Mouse (Mus musculus): ENCODE measurements around the gene Mkln1. TPM values are rescaled to one million over a fixed set of nuclear protein-coding genes. Genes with fewer than 3 reads are reported as not detected.

Mkln1 gene
- polyA plus RNA-seq, 1 experiment: 21.0 TPM

GRCm38 (mm10) chr6:31534705-31535104 lies 136.2 kb downstream of the Mkln1 start:
- no peak for DNase-seq (ENCODE audit: low read depth in 1 of 2, low spot score in 2 of 2)
- H3K27me3 ChIP-seq (ENCODE audit: control insufficient read depth, insufficient read depth, low read length): no peaks in the 10 kb centered on the region
- TF ChIP-seq POLR2A (IDR thresholded peaks at IDR 0.05; ENCODE audit: low read depth, low read length) (no peak), CTCF (IDR thresholded peaks at IDR 0.05; ENCODE audit: extremely low read depth, insufficient read depth, insufficient read length, insufficient replicate concordance) (no peak)
- no peaks in the 10 kb centered on the region for H3K36me3 ChIP-seq (ENCODE audit: control insufficient read depth, insufficient read depth, low read length)
- no peak overlapping the region for H3K27ac ChIP-seq (ENCODE audit: insufficient read depth, low read length)
- H3K4me3 ChIP-seq (ENCODE audit: extremely low read depth, insufficient read depth, insufficient read length): no peak overlapping the region
- 96% methylated on average over 5 of the region's 5 CpGs for WGBS
- no peaks in the 10 kb centered on the region; the same call in 1 of the 2 replicates for H3K4me1 ChIP-seq (ENCODE audit: control insufficient read depth, insufficient read depth, insufficient read length)

DNA sequence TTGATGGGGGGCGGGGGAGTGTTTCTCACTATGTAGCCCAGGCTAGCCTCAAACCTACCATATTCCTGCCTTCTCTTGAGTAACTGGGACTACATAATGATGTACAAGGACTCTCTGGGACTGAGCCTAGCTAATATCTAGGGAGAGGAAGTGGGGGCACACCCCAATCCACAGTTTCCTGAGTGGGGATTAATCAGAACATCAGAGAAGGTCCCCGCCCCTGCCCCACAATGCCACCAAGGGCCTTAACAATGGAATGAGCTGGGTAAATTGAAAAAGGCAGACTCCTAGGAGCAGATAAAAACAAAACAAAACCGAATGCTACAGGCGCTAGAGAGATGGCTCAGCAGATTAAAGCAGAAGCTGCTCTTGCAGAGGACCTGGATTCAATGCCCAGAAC lies 138.7 kb downstream of the Mkln1 start:
- TF ChIP-seq POLR2A (IDR thresholded peaks at IDR 0.05; ENCODE audit: low read depth, low read length) (no peak), CTCF (IDR thresholded peaks at IDR 0.05; ENCODE audit: extremely low read depth, insufficient read depth, insufficient read length, insufficient replicate concordance) (no peak)
- no peak overlapping the region for H3K27ac ChIP-seq (ENCODE audit: insufficient read depth, low read length)
- 58% methylated on average over 4 of the region's 4 CpGs for whole genome bisulfite sequencing
- H3K4me3 ChIP-seq (ENCODE audit: extremely low read depth, insufficient read depth, insufficient read length): no peak overlapping the region
- no peaks in the 10 kb centered on the region; the same call in 1 of the 2 replicates for H3K4me1 ChIP-seq (ENCODE audit: control insufficient read depth, insufficient read depth, insufficient read length)
- no peaks in the 10 kb centered on the region for H3K36me3 ChIP-seq (ENCODE audit: control insufficient read depth, insufficient read depth, low read length)
- DNase-seq (ENCODE audit: low read depth in 1 of 2, low spot score in 2 of 2): no peak
- H3K27me3 ChIP-seq (ENCODE audit: control insufficient read depth, insufficient read depth, low read length): no peaks in the 10 kb centered on the region

DNA sequence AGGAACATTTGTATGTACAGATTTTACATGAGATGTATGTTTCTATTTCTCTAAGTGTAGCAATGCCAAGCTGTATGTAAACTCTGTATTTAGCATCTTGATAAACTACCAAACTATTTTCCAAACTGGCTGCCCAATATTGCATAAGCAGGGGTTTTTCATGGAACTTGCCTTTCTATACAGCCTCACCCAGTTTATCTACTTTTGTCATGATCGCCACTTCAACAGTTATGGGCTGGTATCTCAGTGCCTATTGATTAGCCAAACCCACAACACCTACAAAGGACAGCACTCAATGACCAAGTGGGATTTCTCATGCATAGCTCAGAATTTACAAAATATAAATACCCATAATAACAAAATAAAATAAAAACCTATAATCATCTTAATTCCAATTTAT lies 139.6 kb downstream of the Mkln1 start:
- TF ChIP-seq POLR2A (IDR thresholded peaks at IDR 0.05; ENCODE audit: low read depth, low read length) (no peak), CTCF (IDR thresholded peaks at IDR 0.05; ENCODE audit: extremely low read depth, insufficient read depth, insufficient read length, insufficient replicate concordance) (no peak)
- Histone ChIP-seq H3K4me3 (ENCODE audit: extremely low read depth, insufficient read depth, insufficient read length) (no peak overlapping the region), H3K36me3 (ENCODE audit: control insufficient read depth, insufficient read depth, low read length) (no peaks in the 10 kb centered on the region), H3K27ac (ENCODE audit: insufficient read depth, low read length) (no peak overlapping the region), H3K4me1 (ENCODE audit: control insufficient read depth, insufficient read depth, insufficient read length) (no peaks in the 10 kb centered on the region; the same call in 1 of the 2 replicates), H3K27me3 (ENCODE audit: control insufficient read depth, insufficient read depth, low read length) (no peaks in the 10 kb centered on the region)
- 84% methylated on average over 1 of the region's 1 CpGs for WGBS
- no peak for DNase-seq (ENCODE audit: low read depth in 1 of 2, low spot score in 2 of 2)

- WGBS: 77% methylated on average over 6 of the region's 6 CpGs
- no peak for TF ChIP-seq CTCF (IDR thresholded peaks at IDR 0.05; ENCODE audit: extremely low read depth, insufficient read depth, insufficient read length, insufficient replicate concordance)
- no peak for TF ChIP-seq POLR2A (IDR thresholded peaks at IDR 0.05; ENCODE audit: low read depth, low read length)
- Histone ChIP-seq H3K27me3 (ENCODE audit: control insufficient read depth, insufficient read depth, low read length) (no peaks in the 10 kb centered on the region), H3K4me3 (ENCODE audit: extremely low read depth, insufficient read depth, insufficient read length) (no peak overlapping the region), H3K4me1 (ENCODE audit: control insufficient read depth, insufficient read depth, insufficient read length) (no peaks in the 10 kb centered on the region; the same call in 1 of the 2 replicates), H3K27ac (ENCODE audit: insufficient read depth, low read length) (no peak overlapping the region), H3K36me3 (ENCODE audit: control insufficient read depth, insufficient read depth, low read length) (no peaks in the 10 kb centered on the region)
- DNase-seq (ENCODE audit: low read depth in 1 of 2, low spot score in 2 of 2): no peak
Observed at GRCm38 (mm10) chr6:31540018-31540417, 141.5 kb downstream of the Mkln1 start.

DNA sequence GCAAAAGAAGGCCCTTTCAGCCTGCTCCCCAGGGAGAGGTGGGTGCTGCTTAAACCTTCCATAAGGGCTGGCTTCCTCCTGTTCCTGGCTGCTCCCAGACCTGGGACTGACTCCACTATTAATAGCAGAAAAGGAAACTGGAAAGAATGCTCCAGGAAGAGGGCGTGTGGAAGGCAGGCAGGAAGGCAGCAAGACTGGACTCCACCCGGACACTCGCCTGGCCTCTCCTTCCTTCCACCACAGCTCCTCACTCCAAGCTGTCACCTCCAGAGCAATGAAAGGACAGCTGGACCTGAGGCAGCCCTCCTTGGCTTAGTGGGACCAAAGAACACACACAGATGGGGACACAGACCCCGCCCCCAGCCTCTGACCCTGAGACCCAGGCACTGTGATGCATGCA lies 145.8 kb downstream of the Mkln1 start:
- H3K27ac ChIP-seq (ENCODE audit: insufficient read depth, low read length): no peak overlapping the region
- H3K4me3 ChIP-seq (ENCODE audit: extremely low read depth, insufficient read depth, insufficient read length): no peak overlapping the region
- no peaks in the 10 kb centered on the region for H3K27me3 ChIP-seq (ENCODE audit: control insufficient read depth, insufficient read depth, low read length)
- WGBS: 83% methylated on average over 4 of the region's 4 CpGs
- no peak for TF ChIP-seq CTCF (IDR thresholded peaks at IDR 0.05; ENCODE audit: extremely low read depth, insufficient read depth, insufficient read length, insufficient replicate concordance)
- TF ChIP-seq POLR2A (IDR thresholded peaks at IDR 0.05; ENCODE audit: low read depth, low read length): no peak
- no peaks in the 10 kb centered on the region for H3K36me3 ChIP-seq (ENCODE audit: control insufficient read depth, insufficient read depth, low read length)
- no peaks in the 10 kb centered on the region for H3K4me1 ChIP-seq (ENCODE audit: control insufficient read depth, insufficient read depth, insufficient read length)
- DNase-seq (ENCODE audit: low read depth in 1 of 2, low spot score in 2 of 2): no peak

DNA sequence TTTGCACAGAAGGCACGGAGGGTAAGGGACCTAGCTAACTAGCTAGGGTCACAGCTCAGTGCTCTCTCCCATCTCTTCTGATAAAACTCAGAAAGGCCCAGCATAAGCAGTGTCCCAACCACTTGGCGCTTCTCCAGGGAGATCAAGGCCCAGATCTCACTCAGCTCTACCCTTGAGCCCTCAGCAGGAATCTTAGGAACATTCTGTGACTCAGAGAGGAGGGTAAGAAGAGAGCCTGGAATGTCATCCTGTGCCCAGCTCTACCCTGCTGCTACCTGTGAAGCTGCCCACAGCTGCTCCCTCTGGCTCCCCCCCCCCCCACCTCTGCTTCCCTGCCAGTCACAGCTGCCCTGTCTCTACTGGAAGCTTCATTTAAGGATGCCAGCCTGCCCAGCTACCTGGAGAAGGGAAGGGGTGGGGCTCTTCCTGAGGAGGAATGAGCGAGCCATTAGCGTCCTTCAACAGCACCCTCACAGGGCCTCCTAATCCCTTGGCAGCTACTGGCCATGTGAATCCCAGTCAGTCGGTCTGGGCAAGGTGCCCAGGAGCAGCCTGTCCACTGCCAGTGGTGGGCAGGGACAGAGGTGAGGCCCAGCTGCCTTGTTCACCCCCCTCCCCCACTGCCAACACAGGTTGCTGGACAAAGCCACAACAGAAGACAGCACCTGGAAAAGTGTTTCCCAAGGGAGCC lies 151.0 kb downstream of the Mkln1 start:
- Histone ChIP-seq H3K27ac (ENCODE audit: insufficient read depth, low read length) (no peak overlapping the region), H3K36me3 (ENCODE audit: control insufficient read depth, insufficient read depth, low read length) (no peaks in the 10 kb centered on the region), H3K4me3 (ENCODE audit: extremely low read depth, insufficient read depth, insufficient read length) (no peak overlapping the region), H3K4me1 (ENCODE audit: control insufficient read depth, insufficient read depth, insufficient read length) (no peaks in the 10 kb centered on the region), H3K27me3 (ENCODE audit: control insufficient read depth, insufficient read depth, low read length) (no peaks in the 10 kb centered on the region)
- no peak for DNase-seq (ENCODE audit: low read depth in 1 of 2, low spot score in 2 of 2)
- TF ChIP-seq POLR2A (IDR thresholded peaks at IDR 0.05; ENCODE audit: low read depth, low read length): no peak
- TF ChIP-seq CTCF (IDR thresholded peaks at IDR 0.05; ENCODE audit: extremely low read depth, insufficient read depth, insufficient read length, insufficient replicate concordance): no peak
- WGBS: 76% methylated on average over 5 of the region's 5 CpGs

GRCm38 (mm10) chr6:31550876-31551532 lies 152.5 kb downstream of the Mkln1 start:
- Histone ChIP-seq H3K27ac (ENCODE audit: insufficient read depth, low read length) (no peak overlapping the region), H3K4me3 (ENCODE audit: extremely low read depth, insufficient read depth, insufficient read length) (no peak overlapping the region), H3K4me1 (ENCODE audit: control insufficient read depth, insufficient read depth, insufficient read length) (no peaks in the 10 kb centered on the region), H3K27me3 (ENCODE audit: control insufficient read depth, insufficient read depth, low read length) (no peaks in the 10 kb centered on the region), H3K36me3 (ENCODE audit: control insufficient read depth, insufficient read depth, low read length) (no peaks in the 10 kb centered on the region)
- no peak for DNase-seq (ENCODE audit: low read depth in 1 of 2, low spot score in 2 of 2)
- TF ChIP-seq POLR2A (IDR thresholded peaks at IDR 0.05; ENCODE audit: low read depth, low read length) (no peak), CTCF (IDR thresholded peaks at IDR 0.05; ENCODE audit: extremely low read depth, insufficient read depth, insufficient read length, insufficient replicate concordance) (no peak)
- WGBS: 85% methylated on average over 22 of the region's 22 CpGs

All from spleen, adult 2 months (tissue).